Mouse (Mus musculus) spleen, adult 18-20 months (tissue): ENCODE data around the gene Rprd1b.
"Not testable (repeated sequence)": the region's sequence is repeated elsewhere in the genome, so short reads cannot be mapped to it uniquely, and the experiment has no call there.

Experiments used
- DNase-seq, 2 experiments: peaks; one replicate each; pipeline ENCODE4 v3.0.0; 2022; ENCODE audit warnings: mixed read lengths in 2 of 2

Gene Rprd1b

DNA sequence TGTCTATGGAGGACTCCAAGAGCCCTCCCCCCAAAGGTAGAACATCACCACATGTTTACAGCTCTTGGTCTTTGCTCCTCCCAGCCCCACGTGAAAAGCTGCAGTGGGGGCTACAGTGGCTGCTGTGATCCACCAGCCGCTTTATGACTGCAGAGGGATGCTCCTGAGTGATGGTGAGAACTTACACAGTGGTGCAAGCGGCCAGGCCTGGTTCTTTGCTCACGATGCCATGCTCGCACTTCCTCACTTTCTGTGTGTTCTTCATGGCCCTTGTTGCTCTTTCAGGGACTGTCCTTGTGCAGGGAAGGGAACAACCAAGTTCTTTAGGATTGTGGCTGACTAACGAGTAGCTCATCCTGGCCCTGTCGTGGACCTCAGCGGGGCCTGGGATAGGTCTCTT lies 15.2 kb downstream of the Rprd1b start:
- DNase-seq, result no peak

DNA sequence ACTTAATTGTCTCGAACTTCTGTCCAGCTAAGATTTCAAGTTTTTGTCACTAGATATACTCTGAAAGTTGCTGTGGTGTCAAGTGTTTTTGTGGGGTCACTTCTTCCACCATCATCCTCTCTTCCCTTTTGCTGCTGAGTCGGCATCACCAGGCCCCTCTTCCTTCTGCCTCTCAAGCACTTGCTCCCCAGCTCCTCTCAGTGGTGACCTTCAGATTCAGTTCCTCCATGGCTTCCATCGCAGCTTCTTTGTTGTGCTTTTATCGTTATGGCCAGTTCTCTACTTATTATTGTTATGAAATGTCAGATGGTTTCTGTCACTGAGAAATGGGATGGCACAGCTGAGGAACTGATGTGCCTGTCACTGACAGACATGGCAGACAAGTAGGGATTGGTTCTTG lies 17.9 kb downstream of the Rprd1b start:
- DNase-seq, result no peak

DNA sequence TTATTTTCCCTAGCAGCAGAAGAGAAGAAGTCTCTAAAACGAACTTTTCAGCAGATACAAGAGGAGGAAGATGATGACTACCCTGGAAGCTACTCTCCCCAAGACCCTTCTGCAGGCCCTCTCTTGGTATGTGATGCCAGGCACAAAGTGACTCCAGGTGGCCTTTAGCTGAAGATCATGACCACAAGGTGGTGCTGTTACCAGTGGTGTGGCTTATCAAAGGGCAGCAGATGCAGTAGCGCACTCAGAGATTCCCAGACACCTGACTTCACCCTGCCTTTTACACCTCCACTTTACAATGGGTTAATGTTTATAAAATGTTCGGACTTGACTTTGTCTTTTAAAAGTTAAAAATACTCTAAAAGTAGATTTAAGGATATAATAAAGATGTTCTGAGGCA lies 19.6 kb downstream of the Rprd1b start:
- peak in 1 of 2 experiments; percentile 55 for DNase-seq

DNA sequence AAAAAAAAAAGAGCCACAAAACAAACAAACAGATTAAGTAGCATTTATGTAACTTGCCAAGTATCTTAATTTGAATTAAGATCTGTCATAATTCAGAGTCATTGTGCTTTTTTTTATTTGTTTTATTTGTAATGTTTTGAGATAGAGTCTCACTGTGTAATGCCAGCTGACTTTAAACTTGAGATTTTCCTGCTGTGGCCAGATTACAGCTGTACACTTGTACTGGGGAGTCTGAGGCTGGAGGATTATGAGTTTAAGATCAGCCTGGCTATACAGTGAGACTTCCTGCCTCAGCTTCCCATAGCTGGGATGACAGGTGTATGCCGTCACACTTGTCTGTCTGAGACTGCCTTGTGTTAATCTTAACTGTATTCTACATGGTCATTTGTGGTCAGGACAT lies 20.4 kb downstream of the Rprd1b start:
- DNase-seq, result no peak

DNA sequence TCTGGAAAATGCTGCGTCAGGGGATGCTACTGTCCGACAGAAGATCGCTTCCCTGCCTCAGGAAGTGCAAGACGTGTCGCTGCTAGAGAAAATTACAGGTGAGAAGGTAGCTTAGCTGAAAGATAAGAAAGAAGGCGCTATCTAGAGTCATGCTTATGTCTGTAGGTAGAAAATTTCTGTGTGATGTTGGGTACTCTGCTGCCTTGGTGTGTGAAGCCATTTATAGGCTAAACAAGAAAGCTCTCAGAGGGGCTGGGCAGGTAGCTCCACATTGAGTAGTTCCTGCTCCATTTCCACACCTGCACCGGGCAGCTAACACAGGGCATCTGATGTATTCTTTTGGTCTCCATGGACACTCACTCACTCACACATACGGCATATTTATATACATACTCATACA lies 21.8 kb downstream of the Rprd1b start:
- DNase-seq, result no peak

DNA sequence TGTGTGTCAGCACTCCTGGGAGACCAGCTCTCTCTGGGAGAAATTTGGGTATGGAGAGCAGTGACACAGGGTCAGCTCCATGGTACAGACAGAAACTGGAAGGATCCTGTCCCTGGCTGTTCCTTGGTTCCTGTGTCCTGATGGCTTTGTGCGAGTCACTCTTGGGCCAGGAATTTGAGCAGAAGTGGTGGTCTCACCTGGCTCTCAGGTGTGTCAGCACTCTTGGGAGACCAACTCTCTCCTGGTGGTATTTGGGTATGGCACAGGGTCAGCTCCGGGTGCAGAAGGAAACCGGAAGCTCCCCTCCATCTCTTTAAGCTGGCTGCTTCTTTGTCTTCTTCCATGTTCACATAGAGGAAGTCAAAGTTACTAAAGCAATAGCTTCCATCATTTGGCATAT lies 26.3 kb downstream of the Rprd1b start:
- DNase-seq, result no peak

DNA sequence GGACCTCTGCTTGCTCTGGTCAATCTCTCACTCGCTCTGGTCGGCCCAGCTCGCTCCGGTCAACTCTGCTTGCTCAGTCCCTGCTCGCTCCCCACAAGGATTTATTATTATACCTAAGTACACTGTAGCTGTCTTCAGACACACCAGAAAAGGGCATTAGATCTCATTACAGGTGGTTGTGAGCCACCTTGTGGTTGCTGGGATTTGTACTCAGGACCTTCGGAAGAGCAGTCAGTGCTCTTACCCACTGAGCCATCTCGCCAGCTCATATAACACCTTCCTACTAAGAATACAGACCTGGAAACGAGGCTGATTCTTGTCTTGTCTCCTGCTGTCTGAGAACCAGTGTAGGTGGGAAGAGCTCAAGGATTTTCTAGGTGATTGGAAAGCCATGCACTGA lies 27.1 kb downstream of the Rprd1b start:
- not testable (repeated sequence) for DNase-seq

DNA sequence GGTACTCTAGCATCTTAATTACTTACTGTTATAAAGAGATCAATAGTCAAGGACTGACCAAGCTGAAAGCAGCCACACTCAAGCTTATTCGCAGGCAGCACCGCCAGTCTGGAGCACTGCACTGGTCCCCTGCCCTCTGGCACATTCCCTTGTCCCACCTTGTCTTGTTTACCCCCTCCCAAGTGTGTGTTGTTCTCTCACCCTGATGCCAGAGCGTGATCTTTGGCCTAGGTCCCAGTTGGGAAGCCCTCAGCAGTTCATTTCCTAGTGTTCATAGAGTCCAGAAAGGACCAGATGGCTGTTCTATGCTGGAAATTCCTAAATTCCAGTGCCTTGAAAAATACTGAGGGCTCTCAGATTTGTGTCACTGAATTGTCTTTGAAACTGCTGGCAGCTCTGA lies 28.7 kb downstream of the Rprd1b start:
- DNase-seq, result no peak

DNA sequence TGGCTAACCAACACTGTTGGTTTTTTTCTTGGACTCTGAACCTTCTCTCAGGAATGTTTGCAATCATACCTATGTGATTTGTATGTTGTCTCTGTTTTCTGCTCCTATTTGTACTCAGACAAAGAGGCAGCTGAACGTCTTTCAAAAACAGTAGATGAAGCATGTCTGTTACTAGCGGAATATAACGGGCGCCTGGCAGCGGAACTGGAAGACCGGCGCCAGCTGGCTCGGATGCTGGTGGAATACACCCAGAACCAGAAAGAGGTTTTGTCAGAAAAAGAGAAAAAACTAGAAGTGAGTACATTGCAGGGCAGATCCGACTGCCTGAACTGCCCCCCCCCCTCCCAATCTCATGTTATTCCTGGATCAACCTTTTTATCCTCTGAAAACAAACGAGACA lies 30.2 kb downstream of the Rprd1b start:
- no peak for DNase-seq

DNA sequence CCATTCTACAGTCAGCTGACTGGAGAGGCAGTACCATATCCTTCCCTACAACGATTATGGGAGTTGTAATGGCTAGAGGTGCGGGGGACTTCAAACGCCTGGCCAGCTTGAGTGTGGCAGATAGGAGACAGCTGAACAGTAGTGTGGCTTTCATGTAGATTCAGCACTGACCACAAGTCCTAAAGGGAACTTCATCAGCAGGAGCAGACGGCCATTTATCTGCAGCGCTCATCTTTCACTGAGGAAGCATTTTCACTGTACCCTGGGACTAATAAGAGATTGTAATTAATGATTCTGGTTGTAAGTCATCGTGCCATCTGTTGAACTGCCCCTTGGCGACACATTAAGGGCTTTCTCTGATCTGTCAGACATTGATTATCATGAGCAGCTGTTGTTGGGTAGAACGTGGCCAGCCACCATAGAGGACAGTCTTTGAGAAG lies 31.4 kb downstream of the Rprd1b start:
- DNase-seq, result no peak

DNA sequence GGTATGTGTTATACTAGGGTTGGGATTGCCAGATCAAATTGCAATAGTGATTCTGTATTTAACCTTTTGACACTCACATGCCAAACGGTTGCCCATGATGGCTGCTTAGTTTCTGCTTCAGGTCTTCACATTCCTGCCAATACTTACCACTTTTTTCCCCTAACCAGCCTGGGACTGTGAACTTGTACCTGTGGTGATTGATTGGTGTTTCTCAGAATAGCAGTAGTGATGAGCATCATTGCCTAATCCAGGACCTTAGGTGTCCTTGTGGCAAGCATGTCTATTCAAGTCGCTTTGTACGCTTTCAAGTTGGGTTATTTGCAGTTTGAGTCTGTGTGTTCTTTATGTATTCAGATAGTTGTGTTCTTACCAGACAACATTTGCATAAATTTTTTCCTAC lies 34.7 kb downstream of the Rprd1b start:
- no peak for DNase-seq

DNA sequence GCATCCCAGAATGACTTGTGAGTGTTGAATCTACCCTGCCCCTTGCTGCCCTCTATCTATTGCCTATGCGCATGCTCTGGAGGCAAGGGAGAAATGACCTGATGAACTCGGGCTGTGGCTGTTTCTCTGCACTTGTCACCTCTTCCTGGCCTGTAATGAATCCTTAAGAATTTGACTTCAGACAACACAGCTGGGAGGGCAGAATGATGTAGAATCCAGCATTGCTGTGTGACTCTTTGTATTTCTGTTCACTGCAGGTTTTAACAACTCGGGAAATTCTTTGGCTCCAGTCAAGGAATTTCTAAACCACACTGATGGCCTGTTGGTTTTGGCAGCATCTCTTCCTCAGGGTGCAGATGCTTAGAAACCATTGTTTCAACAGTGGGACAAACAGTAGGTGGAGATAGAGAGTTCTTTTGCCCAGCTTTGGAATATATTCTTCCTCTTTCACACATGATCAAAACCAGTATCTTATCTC lies 36.3 kb downstream of the Rprd1b start:
- DNase-seq, result no peak

DNA sequence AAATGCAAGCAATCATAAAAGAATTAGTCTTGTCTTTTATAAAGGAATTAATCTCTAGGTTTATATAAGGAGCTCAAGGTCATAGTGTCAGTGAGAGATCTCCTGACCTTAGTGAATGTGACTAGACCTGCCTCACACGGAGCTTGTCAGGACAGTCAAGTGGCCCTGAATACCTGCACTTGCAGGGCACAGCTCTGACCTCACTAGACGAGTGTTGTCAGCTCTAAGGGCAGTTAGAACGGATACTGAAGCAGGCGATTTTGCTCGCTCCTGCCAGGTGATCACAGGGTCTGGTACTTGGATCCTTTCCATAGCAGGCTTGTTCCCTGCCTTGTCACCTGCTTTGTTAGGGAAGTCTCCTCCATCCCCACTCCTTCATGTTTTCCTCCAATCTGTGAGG lies 36.8 kb downstream of the Rprd1b start:
- no peak for DNase-seq

DNA sequence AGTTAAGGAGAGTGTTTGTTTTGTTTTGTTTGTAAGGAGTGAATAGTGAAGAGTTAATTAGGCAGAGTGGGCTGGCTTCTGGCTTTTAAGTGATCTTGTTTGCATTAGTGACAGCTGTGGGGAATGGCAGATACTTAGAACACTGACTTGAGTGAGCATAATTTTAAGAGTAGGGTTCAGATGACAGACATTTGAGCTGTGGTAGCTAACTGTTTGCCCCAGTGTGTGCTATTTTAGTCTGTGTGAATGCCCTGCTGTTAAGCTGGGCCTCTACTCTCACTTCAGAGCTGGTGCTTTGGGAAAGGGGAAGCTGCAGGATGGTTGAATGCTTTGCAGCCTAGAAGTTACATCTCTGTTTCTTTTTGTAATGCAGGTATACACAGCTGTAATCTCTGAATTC lies 38.2 kb downstream of the Rprd1b start:
- no peak for DNase-seq

DNA sequence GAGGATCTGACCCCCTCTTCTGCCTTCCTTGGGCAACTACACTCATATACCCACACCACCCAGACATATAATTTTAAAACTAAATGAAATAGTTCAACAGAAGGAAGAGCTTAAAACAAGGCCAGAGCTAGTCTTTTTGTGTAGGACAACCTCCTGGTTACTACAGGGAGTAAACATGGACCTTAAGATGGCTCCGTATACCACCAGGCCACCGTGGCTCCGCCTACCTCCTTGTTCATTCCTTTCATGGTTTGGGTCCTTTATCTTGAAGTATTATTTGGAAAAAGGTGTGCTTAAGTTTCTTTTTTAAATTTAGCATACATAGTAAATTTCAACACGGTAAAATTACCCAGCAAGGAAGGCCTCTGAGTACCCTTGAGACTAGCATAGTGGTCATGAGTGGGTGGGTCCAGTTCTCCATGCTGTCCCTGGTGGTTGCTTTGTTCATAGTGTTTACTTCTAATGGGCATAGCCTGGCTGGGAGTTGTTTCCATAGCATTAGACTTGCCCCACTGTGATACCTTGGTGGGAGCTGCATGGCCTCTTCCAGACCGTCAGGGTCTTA lies 39.0 kb downstream of the Rprd1b start:
- no peak for DNase-seq

DNA sequence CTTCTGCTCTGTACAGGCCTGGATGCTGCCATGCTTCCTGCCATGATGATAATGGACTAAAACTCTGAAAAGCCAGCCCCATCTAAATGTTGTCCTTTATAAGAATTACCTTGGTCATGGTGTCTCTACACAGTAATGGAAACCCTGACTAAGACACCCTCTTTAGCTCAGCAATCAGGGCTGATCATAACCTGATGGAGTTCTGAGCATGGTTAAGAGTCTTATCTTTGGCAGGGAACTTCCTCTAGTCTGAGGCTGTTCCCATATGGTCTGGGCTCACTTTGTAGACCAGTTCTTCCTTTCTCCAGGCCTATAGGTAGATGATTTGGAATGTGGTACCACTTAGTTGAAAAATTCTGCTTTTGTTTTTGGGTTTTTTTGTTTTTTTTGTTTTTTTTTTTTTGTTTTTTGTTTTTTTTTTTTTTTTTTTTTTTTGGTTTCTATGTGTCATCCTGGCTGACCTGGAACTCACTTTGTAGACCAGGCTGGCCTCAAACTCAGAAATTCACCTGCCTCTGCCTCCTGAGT lies 40.2 kb downstream of the Rprd1b start:
- no peak for DNase-seq

DNA sequence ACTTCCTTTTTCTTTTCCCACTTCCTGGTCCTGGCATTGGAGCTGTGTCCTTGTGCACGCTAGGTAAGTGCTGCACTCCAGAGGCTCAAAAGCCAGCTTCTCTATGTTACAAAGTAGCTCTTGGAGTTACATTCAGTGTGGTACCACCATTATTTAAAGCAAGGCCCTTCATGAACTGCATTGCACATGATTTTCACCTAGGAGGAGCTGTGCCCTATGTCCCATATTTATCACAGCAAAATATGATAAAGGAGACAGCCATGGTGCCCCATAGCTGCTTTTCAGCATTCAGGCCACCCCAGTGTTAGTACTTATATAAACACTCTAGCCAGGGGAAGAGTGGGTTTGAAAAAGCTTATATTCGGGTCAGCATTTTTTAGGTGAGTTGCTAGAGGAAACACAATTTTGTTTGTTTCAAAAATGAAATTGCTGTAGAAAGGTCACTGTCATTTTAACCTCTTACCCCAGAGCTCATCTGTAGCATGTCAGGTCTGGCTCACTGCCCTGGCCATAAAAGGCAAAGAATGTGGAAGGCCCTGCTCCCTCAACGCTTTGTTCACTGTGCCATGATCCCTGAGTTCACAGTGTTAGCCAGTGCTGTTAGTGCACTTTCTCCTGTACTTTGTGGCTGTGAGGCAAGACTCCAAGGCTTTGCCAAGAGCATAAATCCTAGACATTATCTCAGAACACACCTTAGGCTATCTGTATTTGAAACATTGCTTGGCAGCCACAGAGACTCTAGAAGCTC lies 42.8 kb downstream of the Rprd1b start:
- no peak for DNase-seq

DNA sequence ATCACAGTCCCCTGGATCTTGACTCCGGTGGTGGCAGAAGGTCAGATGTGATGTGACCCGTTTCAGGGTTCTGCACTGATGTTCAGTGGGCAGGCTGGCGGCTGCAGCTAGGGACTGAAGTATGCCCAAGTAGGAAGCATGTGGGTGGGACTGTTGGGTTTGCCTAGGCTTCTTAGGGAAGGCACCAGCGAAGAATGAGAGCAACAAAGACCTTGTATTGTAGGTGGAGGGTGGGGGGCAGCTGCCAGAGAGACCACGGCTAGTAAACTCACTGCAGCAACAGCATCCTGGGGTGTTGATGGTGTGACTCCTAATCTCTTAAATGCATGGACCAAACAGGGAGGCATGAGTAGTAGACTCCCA lies 43.3 kb downstream of the Rprd1b start:
- DNase-seq, result no peak

DNA sequence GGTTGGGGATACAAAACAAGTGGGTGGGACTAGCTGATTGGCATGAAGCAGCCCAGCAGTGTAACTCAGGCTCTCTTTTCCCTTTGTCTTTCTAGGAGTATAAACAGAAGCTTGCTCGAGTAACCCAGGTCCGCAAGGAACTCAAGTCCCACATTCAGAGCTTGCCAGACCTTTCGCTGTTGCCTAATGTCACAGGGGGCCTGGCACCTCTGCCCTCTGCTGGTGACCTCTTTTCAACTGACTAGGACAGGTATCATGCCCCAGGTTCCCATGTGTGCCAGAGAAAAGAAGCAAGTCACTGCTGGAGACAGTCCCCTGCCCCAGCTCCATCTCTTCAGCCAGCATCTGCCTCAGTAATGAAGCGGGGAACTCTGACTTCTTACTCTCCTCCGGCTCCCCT lies 46.5 kb downstream of the Rprd1b start:
- no peak for DNase-seq

DNA sequence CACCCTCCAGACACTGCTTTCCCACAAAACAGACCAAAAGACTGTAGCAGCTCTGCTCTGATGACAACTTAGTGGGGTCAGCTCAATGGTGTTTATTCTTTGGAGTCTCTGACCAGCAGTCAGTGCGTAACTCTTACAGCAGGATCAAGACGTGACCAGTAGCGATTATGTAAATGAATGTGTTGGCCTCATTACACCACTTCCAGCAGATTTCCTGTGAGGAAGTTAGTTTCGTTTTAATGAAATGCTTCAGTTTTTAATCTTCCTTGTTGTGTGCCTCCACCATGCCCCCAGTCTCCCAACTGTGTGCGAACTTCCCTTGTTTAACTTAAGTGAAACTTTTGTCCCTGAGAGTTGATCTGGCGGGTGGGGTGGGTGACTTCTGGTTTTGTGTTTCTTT lies 48.4 kb downstream of the Rprd1b start:
- no peak for DNase-seq

DNA sequence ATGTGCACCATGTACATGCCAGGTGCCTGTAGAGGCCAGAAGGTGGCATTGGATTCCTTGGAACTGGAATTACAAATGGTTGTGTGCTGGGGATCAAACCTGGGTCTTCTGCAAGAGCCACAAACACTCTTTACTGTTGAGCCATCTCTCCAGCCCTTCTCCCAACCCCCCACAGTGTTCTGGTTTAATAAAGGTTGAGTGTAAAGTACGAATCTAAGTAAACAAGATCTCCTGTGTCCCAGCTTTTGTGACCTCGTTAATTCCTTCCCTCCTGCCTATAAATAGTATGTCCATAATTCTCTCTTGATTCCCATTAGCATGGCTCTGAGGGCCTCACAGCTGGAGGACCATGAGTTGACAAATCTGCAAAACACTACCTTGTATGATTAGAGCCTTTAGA lies 49.7 kb downstream of the Rprd1b start:
- DNase-seq, result no peak

DNA sequence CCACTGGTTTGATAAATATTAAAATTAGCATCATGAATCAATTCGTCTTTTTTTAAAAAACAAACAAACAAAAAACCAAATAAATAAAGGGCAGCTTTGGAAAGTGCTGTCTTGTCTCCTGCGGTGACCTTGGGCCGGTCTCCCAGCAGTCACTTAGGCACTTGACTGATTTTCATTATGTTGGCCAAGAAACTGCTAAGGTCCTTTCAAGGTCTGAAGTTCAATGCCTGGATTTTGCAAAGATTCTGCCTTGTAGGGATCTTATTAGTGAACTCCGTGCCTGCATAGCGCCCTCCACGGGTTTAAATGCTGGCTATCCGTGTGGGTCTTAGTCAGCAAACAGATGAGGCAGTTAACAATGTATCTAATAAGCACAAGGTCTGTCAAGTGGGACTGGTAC lies 50.7 kb downstream of the Rprd1b start:
- no peak for DNase-seq

DNA sequence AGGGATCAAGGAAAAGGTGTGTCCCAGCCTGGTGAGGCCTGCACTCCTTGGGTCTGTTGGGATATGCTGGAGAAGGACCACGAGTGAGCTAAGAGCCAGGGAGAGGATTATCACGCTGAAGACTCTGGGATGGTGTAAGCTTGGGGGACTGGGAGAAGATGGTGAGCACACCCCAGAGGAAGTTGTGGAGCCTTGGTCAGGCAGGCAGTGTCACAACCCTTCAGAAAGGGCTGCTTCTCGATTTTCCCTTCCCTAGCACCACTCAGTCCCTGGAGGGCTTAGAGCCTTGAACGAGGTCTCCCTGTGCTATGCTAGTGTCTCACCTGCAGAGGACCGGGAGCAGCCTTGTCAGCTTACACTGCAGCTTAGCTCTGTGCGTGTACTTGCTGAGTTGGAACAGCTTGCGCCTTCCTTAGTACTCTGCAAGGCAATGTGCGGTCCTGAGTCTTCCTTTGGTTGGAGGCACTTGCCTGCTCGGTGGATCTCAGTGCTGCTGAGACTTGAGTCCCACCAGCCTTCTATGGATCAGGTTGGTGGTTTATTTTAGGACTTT lies 51.6 kb downstream of the Rprd1b start:
- DNase-seq, result no peak

DNA sequence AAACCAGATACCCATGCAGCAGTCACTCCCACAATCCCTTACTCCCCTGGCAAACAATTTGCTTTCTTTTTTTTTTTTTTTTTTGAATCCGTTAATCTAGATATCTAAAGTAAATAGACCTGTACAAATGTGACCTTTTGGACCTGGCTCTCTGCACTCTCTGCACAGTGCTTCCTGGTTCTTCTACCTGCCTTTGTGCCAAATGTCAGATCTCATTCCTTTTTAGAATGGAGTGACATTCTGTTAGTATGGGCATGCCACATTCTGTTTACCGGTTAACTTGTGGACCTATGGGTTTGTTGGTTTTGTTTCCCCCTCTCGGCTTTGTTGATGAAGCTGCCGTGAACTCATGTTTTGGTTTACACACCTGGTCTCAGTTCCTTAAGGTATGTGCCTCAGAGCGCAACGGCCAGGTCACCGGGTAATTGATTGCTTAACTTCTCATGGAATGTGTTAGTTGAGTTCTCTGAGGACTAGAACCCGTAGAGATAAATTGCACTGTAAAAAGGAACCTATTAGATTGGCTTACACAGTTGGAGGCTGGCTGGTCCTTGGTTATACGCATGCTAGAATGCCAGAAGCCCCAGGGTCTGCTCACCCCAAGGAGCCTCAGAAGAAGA lies 52.4 kb downstream of the Rprd1b start:
- DNase-seq, result no peak
